Mouse (Mus musculus): ENCODE measurements around the gene Tep1.

The Tep1 gene

DNA sequence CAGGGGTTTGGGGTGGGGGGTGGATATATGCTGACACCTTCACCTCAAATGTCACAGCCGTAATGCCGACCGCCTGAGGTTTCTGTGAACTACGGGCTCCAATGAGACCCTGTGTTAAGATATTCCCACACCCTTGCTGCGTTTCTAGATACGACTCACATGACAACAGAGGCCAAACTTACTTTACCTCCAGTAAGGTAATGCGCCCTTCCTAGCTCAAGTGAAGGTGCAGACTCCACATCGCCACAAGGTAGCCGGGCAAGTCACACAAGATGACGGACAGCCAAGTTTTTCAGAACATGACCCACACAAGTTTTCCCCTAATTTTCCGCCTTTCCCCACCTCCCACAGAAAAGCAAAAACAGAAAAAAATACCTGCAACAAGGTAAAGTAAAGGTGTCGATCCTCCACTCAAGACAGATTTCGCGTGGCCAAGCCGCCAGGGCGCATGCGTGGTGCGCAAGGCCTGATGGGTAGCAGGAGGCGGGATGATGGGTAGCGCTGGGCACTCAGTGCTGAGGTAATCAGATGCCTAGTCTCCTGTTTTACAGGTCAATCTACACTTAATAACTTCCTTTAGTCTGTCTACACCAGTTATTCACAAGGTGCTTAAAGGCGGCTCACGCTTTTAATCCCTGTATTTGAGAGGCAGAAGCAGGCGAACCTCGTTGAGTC, 75.0 kb downstream of the Tep1 start:
- no peak for DNase-seq (ENCODE audit: low spot score)

DNA sequence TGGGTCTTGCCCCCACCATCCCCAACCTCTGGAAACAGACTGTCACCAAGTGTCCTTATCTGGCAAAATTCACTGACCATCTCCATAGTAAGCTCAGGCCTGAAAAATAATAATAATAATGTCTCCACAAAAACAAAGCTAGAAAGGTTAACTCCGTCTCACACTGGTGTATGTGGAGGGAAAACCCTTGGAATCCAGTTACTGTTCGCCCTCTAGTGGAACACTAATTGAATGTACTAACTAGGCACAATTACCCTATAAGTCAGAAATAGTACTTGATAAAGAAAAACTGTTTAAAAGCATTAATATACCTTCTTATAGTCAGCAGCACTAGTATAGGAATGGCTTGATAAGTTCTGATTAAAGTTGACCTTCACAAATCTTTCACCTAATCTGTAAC, 82.2 kb downstream of the Tep1 start:
- peak; percentile 57 for DNase-seq (ENCODE audit: low spot score)

- peak; percentile 94 for DNase-seq (ENCODE audit: low spot score)
Measured at GRCm38 (mm10) chr14:50785251-50785637, 85.1 kb downstream of the Tep1 start, which contains the start of gene Ttc5. TSS of gene Ttc5 (minus strand) at chr14:50785519.

DNA sequence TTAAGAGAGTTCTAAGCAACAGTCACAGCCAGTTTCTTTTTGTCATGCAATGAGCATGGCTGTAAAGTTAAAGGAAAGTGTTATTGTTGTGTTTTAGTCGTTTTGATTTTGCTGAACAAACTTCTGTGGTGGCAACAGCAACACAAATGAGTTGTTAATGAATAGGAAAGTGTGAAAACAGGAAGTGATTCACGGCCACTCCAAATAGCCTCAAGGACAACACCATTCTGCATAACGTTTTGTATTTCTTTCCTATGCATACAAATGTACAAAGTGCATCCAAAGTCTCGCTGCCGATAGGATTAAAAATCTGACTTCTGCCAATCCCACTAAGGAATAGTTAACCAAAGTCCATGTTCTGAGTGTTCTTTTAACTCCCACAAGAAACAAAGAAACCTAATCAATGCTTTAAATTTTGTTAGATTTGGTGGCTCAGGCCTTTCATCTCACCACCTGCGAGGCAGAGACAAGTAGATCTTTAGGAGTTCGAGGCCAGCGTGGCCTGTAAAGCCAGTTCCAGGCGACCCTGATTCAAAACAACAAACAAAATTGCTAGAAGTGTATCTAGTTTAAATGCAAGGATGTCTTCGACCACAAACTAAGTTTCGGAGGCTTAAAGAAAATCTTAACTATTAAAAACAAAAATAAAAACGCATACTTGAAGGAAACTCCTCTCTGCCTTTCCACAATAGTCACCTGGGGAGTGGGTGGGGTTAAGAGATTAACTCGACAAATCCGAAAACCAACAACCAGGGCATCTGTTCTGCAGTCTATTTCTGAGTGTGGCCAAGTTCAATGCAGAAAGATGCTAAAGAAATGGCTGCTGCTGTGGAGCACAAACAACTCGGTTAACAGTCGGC, 85.7 kb downstream of the Tep1 start:
- no peak for DNase-seq (ENCODE audit: low spot score)

DNA sequence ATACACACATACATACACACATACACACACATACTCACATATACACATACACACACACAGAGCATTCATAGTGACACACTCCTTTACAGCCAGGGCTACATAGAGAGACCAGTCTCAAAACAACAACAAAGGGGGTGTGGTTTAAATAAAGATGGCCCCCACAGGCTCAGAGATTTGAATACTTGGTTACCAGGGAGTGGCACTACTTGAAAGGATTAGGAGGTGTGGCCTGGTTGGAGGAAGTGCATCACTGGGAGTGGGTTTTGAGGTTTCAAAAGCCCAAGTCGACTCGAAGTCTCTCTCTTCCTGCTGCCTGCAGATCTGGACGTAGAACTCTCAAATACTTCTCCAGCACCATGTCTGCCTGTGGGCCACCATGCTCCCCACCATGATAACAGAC, 88.2 kb downstream of the Tep1 start:
- DNase-seq (ENCODE audit: low spot score): no peak
